Mouse (Mus musculus) cerebellum, postnatal 10 days (tissue): Measurements from ENCODE around the gene LTO1.
A peak's percentile ranks its signal among the peaks of the same experiment; 100 is the strongest.
"Not testable (repeated sequence)": the region's sequence is repeated elsewhere in the genome, so short reads cannot be mapped to it uniquely, and the experiment has no call there.

ENCODE experiments used
- DNase-seq, 2 experiments: peaks; one replicate each; pipeline ENCODE4 v3.0.0; 2021; ENCODE audit warnings: mixed read lengths in 2 of 2

Gene LTO1

GRCm38 (mm10) chr7:144914948-144915750, at the start of gene LTO1:
Gene LTO1 (plus strand): TSS chr7:144915100.
- DNase-seq, result peak; percentile 93 to 95

- no peak for DNase-seq
Measured at GRCm38 (mm10) chr7:144867161-144867560, 47.7 kb upstream of the LTO1 start.

- no peak for DNase-seq
Measured at GRCm38 (mm10) chr7:144867602-144868001, 47.3 kb upstream of the LTO1 start.

- no peak for DNase-seq
Measured at GRCm38 (mm10) chr7:144872420-144872819, 42.5 kb upstream of the LTO1 start.

GRCm38 (mm10) chr7:144873160-144873559, 41.7 kb upstream of the LTO1 start:
- no peak for DNase-seq

GRCm38 (mm10) chr7:144874226-144874625, 40.7 kb upstream of the LTO1 start:
- no peak for DNase-seq

GRCm38 (mm10) chr7:144878401-144878800, 36.5 kb upstream of the LTO1 start:
- DNase-seq, result no peak

GRCm38 (mm10) chr7:144883106-144883505, 31.8 kb upstream of the LTO1 start:
- no peak for DNase-seq

GRCm38 (mm10) chr7:144887672-144888071, 27.2 kb upstream of the LTO1 start:
- no peak for DNase-seq

GRCm38 (mm10) chr7:144888564-144889299, 26.2 kb upstream of the LTO1 start:
- DNase-seq, result no peak

- DNase-seq, result not testable (repeated sequence)
Measured at GRCm38 (mm10) chr7:144890661-144891060, 24.2 kb upstream of the LTO1 start.

- no peak for DNase-seq
Measured at GRCm38 (mm10) chr7:144891863-144892262, 23.0 kb upstream of the LTO1 start.

- no peak for DNase-seq
Measured at GRCm38 (mm10) chr7:144892322-144892721, 22.6 kb upstream of the LTO1 start.

- peak; percentile 72 to 77 for DNase-seq
Measured at GRCm38 (mm10) chr7:144894191-144894590, 20.7 kb upstream of the LTO1 start.

GRCm38 (mm10) chr7:144894706-144895105, 20.2 kb upstream of the LTO1 start:
- no peak for DNase-seq

GRCm38 (mm10) chr7:144895305-144896111, 19.4 kb upstream of the LTO1 start:
- DNase-seq, result peak; percentile 89 to 90

- DNase-seq, result peak; percentile 33 to 43
Measured at GRCm38 (mm10) chr7:144896294-144897218, 18.3 kb upstream of the LTO1 start, which contains the start of gene Fgf15. Gene Fgf15 (plus strand): TSS chr7:144896531.

GRCm38 (mm10) chr7:144898506-144898905, 16.4 kb upstream of the LTO1 start:
- no peak for DNase-seq

- DNase-seq, result not testable (repeated sequence)
Measured at GRCm38 (mm10) chr7:144905514-144905913, 9.4 kb upstream of the LTO1 start.

GRCm38 (mm10) chr7:144906708-144907397, 8.0 kb upstream of the LTO1 start:
- peak; percentile 83 to 88 for DNase-seq

GRCm38 (mm10) chr7:144907793-144908192, 7.1 kb upstream of the LTO1 start:
- DNase-seq, result no peak
